Mouse (Mus musculus) hindbrain, embryonic 14.5 days (tissue): ENCODE results near the gene Eif4g2. TPM values are rescaled to one million over a fixed set of nuclear protein-coding genes. Genes with fewer than 3 reads are reported as not detected.
A peak's percentile ranks its signal among the peaks of the same experiment; 100 is the strongest.

Experiments used
- ATAC-seq: fragments of 200-750 bp; cut with Nextera tagmentation; 2 replicates; pipeline ENCODE4 v1.8.0; 2017; ENCODE audit warnings: moderate number of reproducible peaks, mild to moderate bottlenecking, moderate TSS enrichment, moderate library complexity; ENCODE audit not compliant: low FRiP score
- DNase-seq: peaks from one replicate; pipeline ENCODE4 v3.0.0-alpha.2; 2015; ENCODE audit warnings: low spot score
- H3K27ac ChIP-seq: fragments of 300-500 bp; sonication (generic); 2 replicates; pipeline ENCODE4 v1.5.1; 2014; ENCODE audit warnings: mild to moderate bottlenecking, moderate library complexity
- H3K27me3 ChIP-seq: fragments of 300-500 bp; sonication (generic); 2 replicates; pipeline ENCODE4 v1.6.1; 2014; ENCODE audit warnings: mild to moderate bottlenecking, low read length, mixed read lengths; ENCODE audit not compliant: control insufficient read depth, insufficient read depth
- H3K36me3 ChIP-seq: fragments of 300-500 bp; sonication (generic); replicated peaks from 2 replicates; pipeline ENCODE4 v1.6.1; 2014; ENCODE audit not compliant: control insufficient read depth, insufficient read depth
- H3K4me1 ChIP-seq: fragments of 300-500 bp; sonication (generic); replicated peaks from 2 replicates; pipeline ENCODE4 v1.6.1; 2014; ENCODE audit warnings: antibody characterized with exemption, low read length, mixed read lengths; ENCODE audit not compliant: control insufficient read depth, insufficient read depth
- H3K4me2 ChIP-seq: fragments of 300-500 bp; sonication (generic); replicated peaks from 2 replicates; pipeline ENCODE4 v1.6.1; 2014; ENCODE audit warnings: mild to moderate bottlenecking, moderate library complexity
- H3K4me3 ChIP-seq: fragments of 300-500 bp; sonication (generic); replicated peaks from 2 replicates; pipeline ENCODE4 v1.5.1; 2014; ENCODE audit warnings: mild to moderate bottlenecking, low read length
- H3K9ac ChIP-seq: fragments of 300-500 bp; sonication (generic); 2 replicates; pipeline ENCODE4 v1.6.1; 2014
- H3K9me3 ChIP-seq: fragments of 300-500 bp; sonication (generic); 2 replicates; pipeline ENCODE4 v1.6.1; 2016; ENCODE audit warnings: low read length; ENCODE audit not compliant: control insufficient read depth
- WGBS: fragments of 180-500 bp; shearing (Covaris S2); extraction: QIAGEN DNeasy Blood & Tissue Kit; methylation state at CpG from one replicate; pipeline ENCODE4 v1.1.7; 2014; 5-methylcytosine and 5-hydroxymethylcytosine counted together
- polyA plus RNA-seq: library from polyadenylated mRNA; unstranded; fragments of >200 nt; fragmentation: Nextera tagmentation; extraction: Ambion mirVana; gene quantifications from 2 replicates; pipeline ENCODE4 v1.2.1, GENCODE M21; 2014

Gene Eif4g2
- polyA plus RNA-seq, 1 experiment from 2014 or later, result 1,292 TPM

GRCm38 (mm10) chr7:111078271-111078670 is 4.6 kb downstream of the Eif4g2 start:
- Histone ChIP-seq H3K27me3 (no peaks in the 10 kb centered on the region), H3K9ac (no peak overlapping the region), H3K36me3 (peaks cover 82% of the 10 kb centered on the region), H3K27ac (no peak overlapping the region), H3K9me3 (no peaks in the 10 kb centered on the region), H3K4me1 (peaks cover 25% of the 10 kb centered on the region), H3K4me2 (no peak overlapping the region), H3K4me3 (no peak overlapping the region)
- no peak for DNase-seq
- ATAC-seq, result no peak
- 93% methylated on average over 4 of the region's 4 CpGs for WGBS

GRCm38 (mm10) chr7:111075288-111075687 is 7.5 kb downstream of the Eif4g2 start:
- H3K4me1 ChIP-seq, result peaks cover 13% of the 10 kb centered on the region
- 97% methylated on average over 4 of the region's 4 CpGs for WGBS
- H3K36me3 ChIP-seq, result peaks cover 98% of the 10 kb centered on the region
- H3K9me3 ChIP-seq, result no peaks in the 10 kb centered on the region
- no peak overlapping the region for H3K4me2 ChIP-seq
- no peak overlapping the region for H3K4me3 ChIP-seq
- H3K27ac ChIP-seq, result no peak overlapping the region
- DNase-seq (no peak), ATAC-seq (no peak)
- H3K27me3 ChIP-seq, result no peaks in the 10 kb centered on the region
- H3K9ac ChIP-seq, result no peak overlapping the region

GRCm38 (mm10) chr7:111072410-111072809 is 10.4 kb downstream of the Eif4g2 start:
- H3K36me3 ChIP-seq, result peaks cover 98% of the 10 kb centered on the region
- no peak overlapping the region for H3K4me3 ChIP-seq
- no peaks in the 10 kb centered on the region for H3K4me1 ChIP-seq
- H3K27me3 ChIP-seq, result no peaks in the 10 kb centered on the region
- H3K9me3 ChIP-seq, result peaks cover 7% of the 10 kb centered on the region
- no peak overlapping the region for H3K27ac ChIP-seq
- 92% methylated on average over 4 of the region's 4 CpGs for WGBS
- DNase-seq (no peak), ATAC-seq (no peak)
- no peak overlapping the region for H3K4me2 ChIP-seq
- H3K9ac ChIP-seq, result no peak overlapping the region

GRCm38 (mm10) chr7:111070167-111070496 is 12.7 kb downstream of the Eif4g2 start:
- Histone ChIP-seq H3K9me3 (peaks cover 7% of the 10 kb centered on the region), H3K27ac (no peak overlapping the region), H3K4me2 (no peak overlapping the region), H3K27me3 (no peaks in the 10 kb centered on the region), H3K4me3 (no peak overlapping the region), H3K4me1 (no peaks in the 10 kb centered on the region), H3K9ac (no peak overlapping the region), H3K36me3 (peaks cover 77% of the 10 kb centered on the region)
- DNase-seq (no peak), ATAC-seq (no peak)
- WGBS, result 98% methylated on average over 2 of the region's 2 CpGs

GRCm38 (mm10) chr7:111069439-111070166 is 13.2 kb downstream of the Eif4g2 start:
- Histone ChIP-seq H3K9ac (no peak overlapping the region), H3K4me2 (no peak overlapping the region), H3K9me3 (peaks cover 7% of the 10 kb centered on the region), H3K27ac (no peak overlapping the region), H3K36me3 (peaks cover 72% of the 10 kb centered on the region), H3K4me1 (no peaks in the 10 kb centered on the region), H3K4me3 (no peak overlapping the region), H3K27me3 (no peaks in the 10 kb centered on the region)
- DNase-seq (no peak), ATAC-seq (no peak)
- 94% methylated on average over 7 of the region's 7 CpGs for WGBS

GRCm38 (mm10) chr7:111068181-111068580 is 14.6 kb downstream of the Eif4g2 start:
- no peak overlapping the region for H3K27ac ChIP-seq
- H3K9me3 ChIP-seq, result peaks cover 10% of the 10 kb centered on the region
- no peak overlapping the region for H3K4me3 ChIP-seq
- peaks cover 58% of the 10 kb centered on the region for H3K36me3 ChIP-seq
- DNase-seq (no peak), ATAC-seq (no peak)
- 96% methylated on average over 3 of the region's 3 CpGs for WGBS
- H3K27me3 ChIP-seq, result no peaks in the 10 kb centered on the region
- H3K9ac ChIP-seq, result no peak overlapping the region
- H3K4me1 ChIP-seq, result no peaks in the 10 kb centered on the region
- H3K4me2 ChIP-seq, result no peak overlapping the region

- 0 out of 2 replicates have a peak, but pooled peaks cover 7% of the 10 kb centered on the region for H3K4me1 ChIP-seq
- no peak overlapping the region for H3K4me2 ChIP-seq
- H3K9ac ChIP-seq, result no peak overlapping the region
- no peaks in the 10 kb centered on the region for H3K27me3 ChIP-seq
- no peak overlapping the region for H3K4me3 ChIP-seq
- ATAC-seq (no peak), DNase-seq (no peak)
- no peak overlapping the region for H3K27ac ChIP-seq
- WGBS, result 100% methylated on average over 1 of the region's 1 CpGs
- H3K9me3 ChIP-seq, result peaks cover 8% of the 10 kb centered on the region
- H3K36me3 ChIP-seq, result peaks cover 8% of the 10 kb centered on the region
These were observed 19.9 kb downstream of the Eif4g2 start for GRCm38 (mm10) chr7:111062971-111063370.

- peaks cover 32% of the 10 kb centered on the region for H3K36me3 ChIP-seq
- DNase-seq, result no peak
These were observed 23.3 kb downstream of the Eif4g2 start for GRCm38 (mm10) chr7:111059527-111059926.

GRCm38 (mm10) chr7:111055984-111056657 is 26.7 kb downstream of the Eif4g2 start:
- Histone ChIP-seq H3K4me3 (no peak overlapping the region), H3K27ac (no peak overlapping the region), H3K4me2 (no peak overlapping the region), H3K9ac (no peak overlapping the region), H3K4me1 (0 out of 2 replicates have a peak, but pooled peaks cover 7% of the 10 kb centered on the region), H3K9me3 (no peaks in the 10 kb centered on the region), H3K36me3 (peaks cover 66% of the 10 kb centered on the region), H3K27me3 (no peaks in the 10 kb centered on the region)
- DNase-seq (no peak), ATAC-seq (no peak)
- WGBS, result 91% methylated on average over 3 of the region's 3 CpGs

More at GRCm38 (mm10) chr7:111059527-111059926, 23.3 kb downstream of the Eif4g2 start:
- H3K27me3 ChIP-seq, result no peaks in the 10 kb centered on the region
- H3K9ac ChIP-seq, result no peak overlapping the region
- 0 out of 2 replicates have a peak, but pooled peaks cover 3% of the 10 kb centered on the region for H3K9me3 ChIP-seq
- H3K4me1 ChIP-seq, result 0 out of 2 replicates have a peak, but pooled peaks cover 7% of the 10 kb centered on the region
- H3K4me3 ChIP-seq, result no peak overlapping the region
- 0 out of 2 replicates have a peak, but pooled peaks have one; percentile 31 for ATAC-seq
- no peak overlapping the region for H3K4me2 ChIP-seq
- WGBS, result 45% methylated on average over 5 of the region's 5 CpGs
- H3K27ac ChIP-seq, result no peak overlapping the region
